Mouse (Mus musculus): Measurements from ENCODE around the gene Id4. TPM values are rescaled to one million over a fixed set of nuclear protein-coding genes. Genes with fewer than 3 reads are reported as not detected.

The Id4 gene
- polyA plus RNA-seq, 1 experiment = 0.01 TPM

DNA sequence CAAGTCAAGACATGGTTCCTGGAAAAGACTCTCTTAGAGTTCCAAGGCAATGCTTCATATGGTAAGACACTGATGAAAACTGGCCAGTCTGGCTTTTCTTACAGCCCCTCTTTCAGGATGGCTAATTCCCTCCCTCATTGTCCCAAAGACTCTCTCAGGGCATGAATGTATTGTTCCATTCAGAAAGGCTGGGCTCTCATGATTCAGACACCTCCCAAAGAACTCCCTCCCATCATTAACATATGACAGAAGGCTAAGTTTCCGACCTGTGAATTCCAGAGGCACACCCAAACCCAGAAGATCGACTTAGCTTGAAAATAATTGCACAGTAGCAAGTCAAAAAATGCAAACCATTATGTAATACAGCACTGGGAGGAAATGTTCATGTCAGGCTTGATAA is 8.5 kb upstream of the Id4 start:
- H3K36me3 ChIP-seq (ENCODE audit: control insufficient read depth) = no peaks in the 10 kb centered on the region
- H3K27me3 ChIP-seq (ENCODE audit: control insufficient read depth) = no peaks in the 10 kb centered on the region
- H3K4me3 ChIP-seq (replicated peaks) = no peak overlapping the region
- TF ChIP-seq TAL1 (IDR thresholded peaks at IDR 0.05; ENCODE audit: low read length) (no peak), GATA1 (IDR thresholded peaks at IDR 0.05; ENCODE audit: low read length) (no peak)
- no peaks in the 10 kb centered on the region for H3K4me1 ChIP-seq (ENCODE audit: control insufficient read depth)
- H3K9me3 ChIP-seq (ENCODE audit: control insufficient read depth, low read length) = peaks cover 14% of the 10 kb centered on the region

DNA sequence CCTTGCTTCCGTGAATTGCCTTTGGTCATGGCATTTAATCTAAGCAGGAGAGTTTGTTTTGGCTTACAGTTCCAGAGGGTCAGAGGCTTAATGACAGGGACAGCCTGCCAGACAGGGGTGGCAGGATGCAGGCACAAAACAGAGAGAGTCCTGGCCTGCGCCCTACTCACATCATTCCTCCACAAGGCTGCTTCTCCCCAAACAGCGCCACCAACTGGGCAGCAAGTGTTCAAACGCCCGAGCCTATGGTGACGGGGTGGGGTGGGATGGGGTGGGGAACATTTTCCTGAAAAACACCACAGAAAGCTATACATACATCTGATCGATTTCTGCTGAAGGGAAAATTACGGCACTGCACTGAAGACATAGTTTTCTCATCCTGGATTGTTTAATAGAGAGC is 6.0 kb upstream of the Id4 start:
- TF ChIP-seq TAL1 (IDR thresholded peaks at IDR 0.05; ENCODE audit: low read length) = no peak
- TF ChIP-seq GATA1 (IDR thresholded peaks at IDR 0.05; ENCODE audit: low read length) = no peak
- peaks cover 8% of the 10 kb centered on the region for H3K27me3 ChIP-seq (ENCODE audit: control insufficient read depth)

DNA sequence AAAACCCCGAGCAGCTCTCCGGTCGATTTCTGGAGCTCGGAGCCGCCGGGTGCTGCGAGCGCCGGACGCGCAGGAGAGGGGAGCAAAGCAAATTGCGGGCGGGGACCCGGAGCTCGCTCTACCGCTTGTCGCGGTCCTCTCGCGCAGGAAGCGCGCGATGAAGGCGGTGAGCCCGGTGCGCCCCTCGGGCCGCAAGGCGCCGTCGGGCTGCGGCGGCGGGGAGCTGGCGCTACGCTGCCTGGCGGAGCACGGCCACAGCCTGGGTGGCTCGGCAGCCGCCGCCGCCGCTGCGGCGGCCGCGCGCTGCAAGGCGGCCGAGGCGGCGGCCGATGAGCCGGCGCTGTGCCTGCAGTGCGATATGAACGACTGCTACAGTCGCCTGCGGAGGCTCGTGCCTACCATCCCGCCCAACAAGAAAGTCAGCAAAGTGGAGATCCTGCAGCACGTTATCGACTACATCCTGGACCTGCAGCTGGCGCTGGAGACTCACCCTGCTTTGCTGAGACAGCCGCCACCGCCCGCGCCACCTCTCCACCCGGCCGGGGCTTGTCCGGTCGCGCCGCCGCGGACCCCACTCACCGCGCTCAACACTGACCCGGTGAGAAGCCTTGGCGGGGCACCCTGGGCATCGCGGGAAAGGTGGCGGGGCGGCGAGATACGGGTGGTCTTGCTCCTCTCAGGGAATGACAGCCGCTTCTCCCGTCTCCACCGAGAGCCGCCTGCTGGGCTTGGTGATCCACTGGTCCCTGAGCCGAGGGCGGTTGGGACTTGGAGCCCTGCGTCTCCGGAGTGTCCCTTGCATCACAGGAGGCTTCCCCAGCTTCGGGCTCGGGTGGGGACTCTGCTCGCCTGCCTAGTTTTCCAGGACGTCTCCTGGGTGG is 553 bp downstream of the Id4 start:
- H3K4me3 ChIP-seq (replicated peaks) = peak overlapping the region; percentile 30
- no peaks in the 10 kb centered on the region for H3K36me3 ChIP-seq (ENCODE audit: control insufficient read depth)
- TF ChIP-seq TAL1 (IDR thresholded peaks at IDR 0.05; ENCODE audit: low read length) (no peak), GATA1 (IDR thresholded peaks at IDR 0.05; ENCODE audit: low read length) (no peak)
- H3K4me1 ChIP-seq (ENCODE audit: control insufficient read depth) = no peaks in the 10 kb centered on the region
- peaks cover 54% of the 10 kb centered on the region for H3K27me3 ChIP-seq (ENCODE audit: control insufficient read depth)
- no peaks in the 10 kb centered on the region; the same call in 1 of the 2 replicates for H3K9me3 ChIP-seq (ENCODE audit: control insufficient read depth, low read length)

More for the DNA sequence above, 6.0 kb upstream of the Id4 start:
- Histone ChIP-seq H3K9me3 (ENCODE audit: control insufficient read depth, low read length) (peaks cover 14% of the 10 kb centered on the region), H3K36me3 (ENCODE audit: control insufficient read depth) (no peaks in the 10 kb centered on the region), H3K4me3 (replicated peaks) (no peak overlapping the region), H3K4me1 (ENCODE audit: control insufficient read depth) (no peaks in the 10 kb centered on the region)

DNA sequence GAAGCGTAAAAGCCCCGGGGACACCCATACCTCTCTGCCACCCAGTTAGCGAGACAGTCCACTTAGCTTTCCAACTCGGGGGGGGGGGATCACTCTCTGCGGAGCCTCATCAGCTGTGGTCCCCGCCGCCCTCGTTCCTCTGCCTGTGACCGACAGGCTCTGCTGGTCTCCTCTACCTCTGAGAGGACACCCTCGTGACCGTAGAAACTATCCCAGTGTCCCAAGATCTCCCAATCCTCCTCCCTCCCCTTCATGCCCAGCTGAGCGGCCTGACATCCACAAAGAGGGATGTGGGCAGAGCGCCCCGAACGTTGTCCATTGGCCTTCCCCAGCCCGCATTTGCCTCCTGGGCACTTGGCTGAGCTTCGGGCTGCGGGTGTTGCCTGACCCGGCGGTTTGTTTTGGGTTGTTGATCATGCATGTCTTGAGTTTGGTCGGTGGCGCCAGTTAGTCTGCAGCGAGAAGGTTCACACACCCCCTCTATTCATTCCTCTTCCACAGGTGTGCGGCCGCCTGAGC is 1.5 kb downstream of the Id4 start:
- Histone ChIP-seq H3K9me3 (ENCODE audit: control insufficient read depth, low read length) (no peaks in the 10 kb centered on the region; the same call in 1 of the 2 replicates), H3K27me3 (ENCODE audit: control insufficient read depth) (peaks cover 54% of the 10 kb centered on the region), H3K4me3 (replicated peaks) (no peak overlapping the region), H3K36me3 (ENCODE audit: control insufficient read depth) (no peaks in the 10 kb centered on the region), H3K4me1 (ENCODE audit: control insufficient read depth) (no peaks in the 10 kb centered on the region)
- TF ChIP-seq GATA1 (IDR thresholded peaks at IDR 0.05; ENCODE audit: low read length) (no peak), TAL1 (IDR thresholded peaks at IDR 0.05; ENCODE audit: low read length) (no peak)

DNA sequence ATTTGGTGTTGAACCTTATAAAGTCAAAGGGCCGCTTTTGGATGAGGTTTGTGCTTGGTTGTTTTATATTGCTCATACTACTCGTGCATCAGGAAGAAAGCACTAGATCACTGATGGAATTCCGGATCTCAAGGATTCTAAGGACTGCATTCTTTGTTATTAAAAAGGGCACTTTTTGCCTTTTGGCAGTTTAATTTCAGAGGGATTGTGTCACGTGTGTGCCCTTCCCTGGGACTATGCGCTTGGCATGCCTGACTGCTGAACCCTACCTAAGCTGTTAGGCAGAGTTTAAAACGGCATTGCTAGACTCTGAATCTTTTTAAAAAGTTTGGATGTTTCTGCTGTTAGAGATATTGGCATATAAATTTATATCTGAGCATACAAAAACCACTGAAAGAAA is 4.0 kb downstream of the Id4 start:
- H3K27me3 ChIP-seq (ENCODE audit: control insufficient read depth) = peaks cover 46% of the 10 kb centered on the region
- no peak overlapping the region for H3K4me3 ChIP-seq (replicated peaks)

DNA sequence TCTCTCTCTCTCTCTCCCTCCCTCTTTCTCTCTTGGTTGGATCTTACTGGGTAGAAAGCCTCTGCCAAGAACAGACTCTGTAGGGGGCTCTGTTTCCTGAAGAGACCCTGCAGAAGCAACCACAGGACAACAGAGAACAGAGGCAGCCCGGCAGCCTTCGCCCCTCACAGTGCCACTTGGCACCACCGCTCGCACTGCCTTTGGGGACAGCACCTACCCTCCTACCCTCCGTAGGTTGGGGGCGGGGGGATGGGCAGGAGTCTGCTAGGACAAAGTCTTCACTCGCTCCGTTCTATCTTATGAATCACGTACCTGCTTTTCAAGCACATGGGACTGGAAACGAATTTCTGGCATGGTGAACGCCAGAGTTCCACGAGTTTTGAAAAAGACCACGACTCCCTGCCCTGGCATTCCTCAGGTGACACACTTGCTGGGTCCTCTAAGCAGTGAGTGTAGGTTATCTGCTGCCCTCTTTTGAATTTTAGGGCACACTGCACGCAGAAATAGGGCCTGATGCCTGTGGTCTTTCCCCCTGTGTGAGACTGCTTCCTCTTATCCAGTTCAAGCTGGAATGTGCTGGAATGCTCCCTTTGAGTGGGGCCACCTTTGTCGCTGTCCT is 12.5 kb downstream of the Id4 start:
- Histone ChIP-seq H3K4me3 (replicated peaks) (no peak overlapping the region), H3K4me1 (ENCODE audit: control insufficient read depth) (no peaks in the 10 kb centered on the region), H3K9me3 (ENCODE audit: control insufficient read depth, low read length) (no peaks in the 10 kb centered on the region), H3K36me3 (ENCODE audit: control insufficient read depth) (no peaks in the 10 kb centered on the region), H3K27me3 (ENCODE audit: control insufficient read depth) (no peaks in the 10 kb centered on the region)
- TF ChIP-seq GATA1 (IDR thresholded peaks at IDR 0.05; ENCODE audit: low read length) = no peak
- no peak for TF ChIP-seq TAL1 (IDR thresholded peaks at IDR 0.05; ENCODE audit: low read length)

More for the DNA sequence above, 4.0 kb downstream of the Id4 start:
- no peaks in the 10 kb centered on the region for H3K4me1 ChIP-seq (ENCODE audit: control insufficient read depth)
- no peaks in the 10 kb centered on the region; the same call in 1 of the 2 replicates for H3K9me3 ChIP-seq (ENCODE audit: control insufficient read depth, low read length)
- no peaks in the 10 kb centered on the region for H3K36me3 ChIP-seq (ENCODE audit: control insufficient read depth)
- TF ChIP-seq GATA1 (IDR thresholded peaks at IDR 0.05; ENCODE audit: low read length) (no peak), TAL1 (IDR thresholded peaks at IDR 0.05; ENCODE audit: low read length) (no peak)

DNA sequence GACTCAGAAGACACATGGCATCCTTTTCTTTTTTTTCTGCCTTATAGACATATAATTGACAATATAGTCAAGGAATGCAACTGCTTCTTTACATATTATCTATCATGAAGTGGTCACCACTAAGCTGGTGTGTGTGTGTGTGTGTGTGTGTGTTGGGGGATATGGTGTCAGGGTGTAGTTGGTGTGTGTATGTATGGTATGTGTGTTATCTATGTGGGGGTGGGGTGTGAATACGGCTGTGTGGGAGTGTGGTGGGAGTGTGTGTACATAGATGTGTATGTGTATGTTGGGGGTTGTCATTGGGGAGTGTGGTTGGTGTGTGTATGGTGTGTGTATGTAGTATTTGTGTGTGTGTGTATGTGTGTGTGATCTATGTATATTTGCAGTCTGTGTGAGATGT is 13.1 kb downstream of the Id4 start:
- Histone ChIP-seq H3K27me3 (ENCODE audit: control insufficient read depth) (no peaks in the 10 kb centered on the region), H3K4me3 (replicated peaks) (no peak overlapping the region), H3K4me1 (ENCODE audit: control insufficient read depth) (no peaks in the 10 kb centered on the region), H3K9me3 (ENCODE audit: control insufficient read depth, low read length) (no peaks in the 10 kb centered on the region), H3K36me3 (ENCODE audit: control insufficient read depth) (no peaks in the 10 kb centered on the region)
- no peak for TF ChIP-seq TAL1 (IDR thresholded peaks at IDR 0.05; ENCODE audit: low read length)
- TF ChIP-seq GATA1 (IDR thresholded peaks at IDR 0.05; ENCODE audit: low read length) = no peak

DNA sequence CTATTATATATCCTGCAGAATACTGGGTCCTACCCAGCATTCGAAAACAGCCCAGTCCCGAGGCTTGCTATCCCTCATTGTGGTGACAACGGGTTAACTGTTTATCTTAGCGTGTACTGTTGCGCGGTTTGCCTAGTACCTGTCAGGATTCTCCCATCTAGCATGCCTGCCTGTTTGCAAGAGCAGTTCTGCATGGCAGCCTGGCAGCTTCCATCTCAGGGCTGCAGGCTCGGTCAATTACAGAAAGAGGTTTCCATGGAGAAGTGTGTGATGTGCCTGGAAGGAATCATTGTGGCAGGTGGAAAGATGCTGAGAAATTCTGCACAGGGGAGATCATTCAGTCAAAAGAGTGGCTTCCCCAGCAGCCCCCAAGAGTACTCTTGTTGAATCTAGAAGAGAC is 16.0 kb downstream of the Id4 start:
- H3K27me3 ChIP-seq (ENCODE audit: control insufficient read depth) = no peaks in the 10 kb centered on the region
- no peak overlapping the region for H3K4me3 ChIP-seq (replicated peaks)
- TF ChIP-seq TAL1 (IDR thresholded peaks at IDR 0.05; ENCODE audit: low read length) (no peak), GATA1 (IDR thresholded peaks at IDR 0.05; ENCODE audit: low read length) (no peak)
- H3K36me3 ChIP-seq (ENCODE audit: control insufficient read depth) = no peaks in the 10 kb centered on the region
- H3K4me1 ChIP-seq (ENCODE audit: control insufficient read depth) = no peaks in the 10 kb centered on the region
- no peaks in the 10 kb centered on the region; the same call in 1 of the 2 replicates for H3K9me3 ChIP-seq (ENCODE audit: control insufficient read depth, low read length)

DNA sequence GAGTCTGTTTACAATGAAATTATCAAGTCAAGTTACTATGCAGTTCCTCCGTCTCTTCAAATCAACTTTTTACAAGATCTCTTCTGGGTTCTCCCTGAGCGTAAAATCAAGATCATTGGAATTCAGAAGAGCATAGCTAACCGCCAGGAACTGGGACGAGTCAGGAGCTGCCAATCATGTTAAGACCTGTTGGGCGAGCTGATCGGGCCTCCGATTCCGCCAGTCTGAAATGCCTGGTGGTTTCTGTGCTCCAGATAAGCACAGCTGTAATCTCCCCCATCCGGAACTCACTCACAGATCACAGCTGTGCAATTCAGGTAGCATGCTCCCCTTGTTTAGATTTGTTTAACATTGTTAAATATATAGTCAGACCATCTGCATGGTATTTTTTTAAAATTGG is 23.4 kb downstream of the Id4 start:
- no peaks in the 10 kb centered on the region for H3K4me1 ChIP-seq (ENCODE audit: control insufficient read depth)
- no peak overlapping the region for H3K4me3 ChIP-seq (replicated peaks)
- H3K27me3 ChIP-seq (ENCODE audit: control insufficient read depth) = no peaks in the 10 kb centered on the region
- H3K36me3 ChIP-seq (ENCODE audit: control insufficient read depth) = no peaks in the 10 kb centered on the region
- TF ChIP-seq TAL1 (IDR thresholded peaks at IDR 0.05; ENCODE audit: low read length) = no peak
- TF ChIP-seq GATA1 (IDR thresholded peaks at IDR 0.05; ENCODE audit: low read length) = no peak
- no peaks in the 10 kb centered on the region; the same call in 1 of the 2 replicates for H3K9me3 ChIP-seq (ENCODE audit: control insufficient read depth, low read length)
